Mouse (Mus musculus): ENCODE results near the gene Sprtn. TPM values are rescaled to one million over a fixed set of nuclear protein-coding genes. Genes with fewer than 3 reads are reported as not detected.
A peak's percentile ranks its signal among the peaks of the same experiment; 100 is the strongest.

The Sprtn gene
- total RNA-seq (2012; rRNA removed) (23.2 and 27.2 TPM in 2 replicates), polyA plus RNA-seq (2012; ENCODE audit: insufficient read depth in 1 of 2, insufficient read length in 2 of 2, low read depth in 1 of 2, low replicate concordance in 2 of 2, missing spikeins in 1 of 2) (10 to 100 TPM in 1 of 2 experiments, not detected in 1; 31.8 TPM)

DNA sequence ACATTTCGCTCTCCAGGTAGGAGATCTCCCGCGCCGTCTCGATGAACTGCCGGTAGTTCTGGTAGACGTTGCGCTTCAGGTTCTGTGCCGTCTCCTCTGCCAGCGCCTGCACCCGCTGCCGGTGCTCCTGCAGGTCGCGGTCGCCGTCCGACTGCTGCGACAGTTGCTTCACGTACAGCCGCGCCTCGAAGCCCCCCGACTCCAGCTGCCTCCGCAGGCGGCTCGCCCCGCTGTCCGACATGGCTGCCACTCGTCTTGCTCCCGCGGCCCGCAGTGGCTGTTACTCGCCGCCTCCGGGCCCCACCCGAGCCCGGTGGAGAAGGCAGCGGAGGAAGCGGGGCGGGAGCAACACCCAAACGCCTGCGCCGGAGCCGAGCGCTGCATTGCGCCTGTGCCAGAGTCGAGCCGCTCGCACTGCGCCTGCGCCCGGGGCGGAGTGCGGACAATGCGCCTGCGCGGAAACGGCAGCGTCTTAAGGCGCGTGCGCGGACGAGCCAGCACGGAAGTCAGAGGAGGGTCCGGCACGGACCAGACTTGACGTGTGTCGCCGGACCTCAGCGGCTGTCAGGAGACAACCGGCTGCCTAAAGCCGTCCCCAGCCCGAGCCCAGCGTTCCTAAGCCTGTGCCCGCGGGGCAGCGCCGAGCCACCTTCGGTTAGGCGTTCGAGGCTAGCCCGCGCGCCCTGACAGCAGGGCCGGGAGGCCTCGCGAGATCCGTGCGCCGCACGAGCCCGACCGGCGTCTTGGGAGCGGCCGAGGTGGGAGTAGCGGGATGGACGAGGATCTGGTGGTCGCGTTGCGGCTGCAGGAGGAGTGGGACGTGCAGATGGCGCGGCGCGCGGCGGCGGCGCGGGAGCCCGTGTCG, at the start of gene Sprtn, which contains the start of gene Exoc8:
Sprtn (plus strand) TSS at position 501 of the 865 bp plus-strand sequence.
Exoc8 (minus strand) TSS at position 320 of the 865 bp plus-strand sequence.
- Histone ChIP-seq H3K9me3 (replicated peaks; ENCODE audit: insufficient read depth, low read length) (no peaks in the 10 kb centered on the region), H3K27me3 (ENCODE audit: control insufficient read depth in 1 of 2, insufficient read depth in 2 of 2, low read length in 2 of 2) (no peaks in the 10 kb centered on the region), H3K36me3 (ENCODE audit: control insufficient read depth in 1 of 2, insufficient read depth in 2 of 2, low read length in 2 of 2) (peaks cover 19 to 29% of the 10 kb centered on the region in 2 experiments), H3K4me3 (ENCODE audit: control insufficient read depth in 1 of 2, insufficient read depth in 1 of 2, low read depth in 2 of 2, low read length in 2 of 2) (peak within 1 kb of the TSS; percentile 92 to 98), H3K79me2 (ENCODE audit: control insufficient read depth, insufficient read depth, low read length, poor library complexity) (peaks cover 66% of the 10 kb centered on the region), H3K4me1 (ENCODE audit: control insufficient read depth in 1 of 2, insufficient read depth in 2 of 2, low read length in 2 of 2) (peaks cover 0 to 19% of the 10 kb centered on the region in 2 experiments; a peak in 3 of 4 replicates), H3K27ac (ENCODE audit: control insufficient read depth, low read depth, low read length) (peak within 1 kb of the TSS; percentile 80), H3K9ac (ENCODE audit: control insufficient read depth, low read depth, low read length, poor library complexity, severe bottlenecking) (peak within 1 kb of the TSS; percentile 99)
- DNase-seq (ENCODE audit: low read depth, low spot score), result peak; percentile 96
- TF ChIP-seq POLR2AphosphoS5 (IDR thresholded peaks at IDR 0.05; ENCODE audit: borderline replicate concordance, low read depth, low read length) (no peak), JUND (IDR thresholded peaks at IDR 0.05; ENCODE audit: low read depth, low read length) (no peak), CHD2 (IDR thresholded peaks at IDR 0.05; ENCODE audit: low read length) (peak; percentile 83), RCOR1 (IDR thresholded peaks at IDR 0.05; ENCODE audit: low read depth, low read length) (no peak), NRF1 (IDR thresholded peaks at IDR 0.05; ENCODE audit: insufficient read depth, low read depth, low read length, poor library complexity, severe bottlenecking) (peak; percentile 92), MYC (IDR thresholded peaks at IDR 0.05; ENCODE audit: low read depth, low read length) (peak; percentile 34; the same call in 1 of the 2 replicates), SMC3 (IDR thresholded peaks at IDR 0.05; ENCODE audit: low read depth, low read length) (no peak), USF2 (IDR thresholded peaks at IDR 0.05; ENCODE audit: borderline replicate concordance in 1 of 2, insufficient read depth in 1 of 2, low read depth in 1 of 2, low read length in 2 of 2) (no peak), UBTF (IDR thresholded peaks at IDR 0.05; ENCODE audit: borderline replicate concordance, insufficient read depth, low read depth, low read length) (peak; percentile 58; the same call in 1 of the 2 replicates), MAFK (IDR thresholded peaks at IDR 0.05; ENCODE audit: borderline replicate concordance, low read depth, low read length) (no peak), MEF2A (IDR thresholded peaks at IDR 0.05; ENCODE audit: extremely low read depth, insufficient replicate concordance, low read depth, low read length, poor library complexity, severe bottlenecking) (no peak; the same call in 1 of the 2 replicates), RAD21 (IDR thresholded peaks at IDR 0.05; ENCODE audit: low read depth, low read length) (no peak), ETS1 (IDR thresholded peaks at IDR 0.05; ENCODE audit: low read depth, low read length) (no peak), MAX (IDR thresholded peaks at IDR 0.05; ENCODE audit: low read length) (peak; percentile 18; the same call in 1 of the 2 replicates), TAL1 (IDR thresholded peaks at IDR 0.05; ENCODE audit: low read length) (no peak), TBP (IDR thresholded peaks at IDR 0.05; ENCODE audit: low read depth, low read length) (peak; percentile 58; the same call in 1 of the 2 replicates), CHD1 (IDR thresholded peaks at IDR 0.05; ENCODE audit: low read depth, low read length) (no peak), EP300 (IDR thresholded peaks at IDR 0.05; ENCODE audit: low read depth in 1 of 2, low read length in 2 of 2) (no peak), NELFE (IDR thresholded peaks at IDR 0.05; ENCODE audit: low read depth, low read length) (peak; percentile 97), E2F4 (IDR thresholded peaks at IDR 0.05; ENCODE audit: borderline replicate concordance, low read depth, low read length) (no peak), HCFC1 (IDR thresholded peaks at IDR 0.05; ENCODE audit: low read depth, low read length) (peak; percentile 93), MAZ (IDR thresholded peaks at IDR 0.05; ENCODE audit: low read depth, low read length) (0 out of 2 replicates have a peak, but pooled peaks have one; percentile 52), GATA1 (IDR thresholded peaks at IDR 0.05; ENCODE audit: low read depth, low read length) (no peak), ZC3H11A (IDR thresholded peaks at IDR 0.05; ENCODE audit: low read depth, low read length) (no peak), SIN3A (IDR thresholded peaks at IDR 0.05; ENCODE audit: low read length) (peak; percentile 85; the same call in 1 of the 2 replicates), ZKSCAN1 (IDR thresholded peaks at IDR 0.05; ENCODE audit: low read depth, low read length) (no peak), USF1 (IDR thresholded peaks at IDR 0.05; ENCODE audit: low read depth, low read length) (no peak), TCF12 (IDR thresholded peaks at IDR 0.05; ENCODE audit: low read depth, low read length) (peak; percentile 61), CTCF (IDR thresholded peaks at IDR 0.05 in 2 of 3, conservative IDR thresholded peaks at IDR 0.05 in 1 of 3; ENCODE audit: control insufficient read depth in 1 of 3, insufficient read depth in 1 of 3, low read depth in 2 of 3, low read length in 3 of 3, poor library complexity in 1 of 3, severe bottlenecking in 1 of 3) (no peak), BHLHE40 (IDR thresholded peaks at IDR 0.05; ENCODE audit: borderline replicate concordance, low read depth, low read length) (no peak), GABPA (IDR thresholded peaks at IDR 0.05; ENCODE audit: low read depth, low read length) (no peak), POLR2AphosphoS2 (IDR thresholded peaks at IDR 0.05; ENCODE audit: low read length) (peak; percentile 81; the same call in 1 of the 2 replicates), MXI1 (IDR thresholded peaks at IDR 0.05; ENCODE audit: low read depth, low read length) (peak; percentile 88), ZNF384 (IDR thresholded peaks at IDR 0.05; ENCODE audit: low read depth, low read length) (no peak)

All from MEL (cell line).